Mouse (Mus musculus): Measurements from ENCODE around the gene Ercc8. TPM values are rescaled to one million over a fixed set of nuclear protein-coding genes. Genes with fewer than 3 reads are reported as not detected.

The Ercc8 gene
- total and polyA plus RNA-seq, 2 experiments from 2014 or later = 7.7 to 8.7 TPM

- Histone ChIP-seq H3K4me3 (ENCODE audit: low read depth, low read length) (no peak overlapping the region), H3K4me1 (ENCODE audit: control insufficient read depth, insufficient read depth) (no peaks in the 10 kb centered on the region), H3K27ac (ENCODE audit: low read depth) (no peak overlapping the region), H3K9ac (replicated peaks; ENCODE audit: low read depth, low read length) (no peak overlapping the region), H3K9me3 (replicated peaks; ENCODE audit: control insufficient read depth, low read length) (no peaks in the 10 kb centered on the region), H3K27me3 (ENCODE audit: control insufficient read depth, insufficient read depth, low read length) (no peaks in the 10 kb centered on the region), H3K36me3 (replicated peaks; ENCODE audit: control insufficient read depth, insufficient read depth, low read length) (peaks cover 33% of the 10 kb centered on the region), H3K4me2 (ENCODE audit: low read depth, low read length) (no peak overlapping the region)
- ATAC-seq (ENCODE audit: insufficient read depth, low read depth) (no peak; the same call in 1 of the 2 replicates), DNase-seq (ENCODE audit: low spot score) (peak; percentile 76)
- 44% methylated on average over 11 of the region's 11 CpGs for WGBS
- peak; percentile 77 for TF ChIP-seq CTCF (IDR thresholded peaks at IDR 0.05; ENCODE audit: low read depth)
- TF ChIP-seq EP300 (IDR thresholded peaks at IDR 0.05; ENCODE audit: low read depth) = no peak
These were observed 32.7 kb downstream of the Ercc8 start for GRCm38 (mm10) chr13:108191074-108191720.

- no peaks in the 10 kb centered on the region for H3K27me3 ChIP-seq (ENCODE audit: control insufficient read depth, insufficient read depth, low read length)
- H3K27ac ChIP-seq (ENCODE audit: low read depth) = no peak overlapping the region
- no peak overlapping the region for H3K4me2 ChIP-seq (ENCODE audit: low read depth, low read length)
- H3K36me3 ChIP-seq (replicated peaks; ENCODE audit: control insufficient read depth, insufficient read depth, low read length) = peaks cover 22% of the 10 kb centered on the region
- no peak overlapping the region for H3K9ac ChIP-seq (replicated peaks; ENCODE audit: low read depth, low read length)
- ATAC-seq (ENCODE audit: insufficient read depth, low read depth) (no peak), DNase-seq (ENCODE audit: low spot score) (no peak)
- TF ChIP-seq EP300 (IDR thresholded peaks at IDR 0.05; ENCODE audit: low read depth) = no peak
- no peak for TF ChIP-seq CTCF (IDR thresholded peaks at IDR 0.05; ENCODE audit: low read depth)
- H3K4me3 ChIP-seq (ENCODE audit: low read depth, low read length) = no peak overlapping the region
- no peaks in the 10 kb centered on the region for H3K4me1 ChIP-seq (ENCODE audit: control insufficient read depth, insufficient read depth)
- 72% methylated on average over 6 of the region's 6 CpGs for WGBS
- H3K9me3 ChIP-seq (replicated peaks; ENCODE audit: control insufficient read depth, low read length) = no peaks in the 10 kb centered on the region
These were observed 36.9 kb downstream of the Ercc8 start for GRCm38 (mm10) chr13:108195474-108195873.

GRCm38 (mm10) chr13:108204857-108205256 is 46.3 kb downstream of the Ercc8 start:
- 79% methylated on average over 3 of the region's 3 CpGs for WGBS
- Histone ChIP-seq H3K4me2 (ENCODE audit: low read depth, low read length) (no peak overlapping the region), H3K27ac (ENCODE audit: low read depth) (no peak overlapping the region), H3K9me3 (replicated peaks; ENCODE audit: control insufficient read depth, low read length) (no peaks in the 10 kb centered on the region), H3K4me1 (ENCODE audit: control insufficient read depth, insufficient read depth) (0 out of 2 replicates have a peak, but pooled peaks cover 4% of the 10 kb centered on the region), H3K27me3 (ENCODE audit: control insufficient read depth, insufficient read depth, low read length) (no peaks in the 10 kb centered on the region), H3K36me3 (replicated peaks; ENCODE audit: control insufficient read depth, insufficient read depth, low read length) (no peaks in the 10 kb centered on the region), H3K4me3 (ENCODE audit: low read depth, low read length) (no peak overlapping the region), H3K9ac (replicated peaks; ENCODE audit: low read depth, low read length) (no peak overlapping the region)
- TF ChIP-seq CTCF (IDR thresholded peaks at IDR 0.05; ENCODE audit: low read depth) = no peak
- TF ChIP-seq EP300 (IDR thresholded peaks at IDR 0.05; ENCODE audit: low read depth) = no peak
- DNase-seq (ENCODE audit: low spot score) (no peak), ATAC-seq (ENCODE audit: insufficient read depth, low read depth) (no peak)

DNA sequence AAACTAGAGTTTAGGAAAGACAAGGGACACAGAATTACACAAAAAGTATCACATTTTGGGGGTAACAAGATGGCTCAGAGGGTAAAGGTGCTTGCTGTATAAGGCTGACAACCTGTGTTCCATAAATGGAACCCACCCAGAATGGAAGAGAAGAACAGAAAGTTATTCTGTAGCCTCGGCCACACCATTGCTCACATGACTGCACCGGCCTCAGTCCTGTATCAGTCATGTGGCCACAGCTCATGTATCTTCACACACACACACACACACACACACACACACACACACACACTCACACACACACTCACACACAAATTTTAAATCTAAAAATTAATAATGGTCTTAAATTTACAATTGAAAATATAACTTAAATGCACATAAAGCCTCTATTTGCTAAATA is 48.9 kb downstream of the Ercc8 start:
- Histone ChIP-seq H3K27me3 (ENCODE audit: control insufficient read depth, insufficient read depth, low read length) (peaks cover 5% of the 10 kb centered on the region; the same call in 1 of the 2 replicates), H3K27ac (ENCODE audit: low read depth) (no peak overlapping the region), H3K4me2 (ENCODE audit: low read depth, low read length) (no peak overlapping the region), H3K4me1 (ENCODE audit: control insufficient read depth, insufficient read depth) (0 out of 2 replicates have a peak, but pooled peaks cover 4% of the 10 kb centered on the region), H3K4me3 (ENCODE audit: low read depth, low read length) (no peak overlapping the region), H3K36me3 (replicated peaks; ENCODE audit: control insufficient read depth, insufficient read depth, low read length) (no peaks in the 10 kb centered on the region), H3K9me3 (replicated peaks; ENCODE audit: control insufficient read depth, low read length) (no peaks in the 10 kb centered on the region), H3K9ac (replicated peaks; ENCODE audit: low read depth, low read length) (no peak overlapping the region)
- no peak for DNase-seq (ENCODE audit: low spot score)
- TF ChIP-seq CTCF (IDR thresholded peaks at IDR 0.05; ENCODE audit: low read depth) = no peak
- TF ChIP-seq EP300 (IDR thresholded peaks at IDR 0.05; ENCODE audit: low read depth) = no peak
- WGBS = 86% methylated on average over 2 of the region's 2 CpGs
- no peak for ATAC-seq (ENCODE audit: insufficient read depth, low read depth)

DNA sequence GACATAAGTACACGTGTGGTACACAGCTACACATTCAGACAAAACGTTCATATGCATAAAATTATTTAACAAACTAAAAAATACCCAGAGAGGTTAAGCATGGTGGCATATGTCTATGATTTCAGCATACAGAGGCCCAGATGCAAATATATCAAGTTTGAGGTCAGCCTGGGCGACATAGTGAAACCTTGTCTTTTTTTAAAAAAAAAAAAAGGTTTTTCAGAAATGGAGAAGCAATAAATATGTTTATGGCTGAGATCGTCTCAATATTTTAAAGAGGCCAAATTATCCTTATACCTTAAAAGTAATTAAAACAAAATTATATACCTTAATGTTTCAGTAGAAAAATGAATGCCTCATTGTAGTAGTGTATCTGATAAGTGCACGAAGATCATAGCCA is 49.6 kb downstream of the Ercc8 start:
- DNase-seq (ENCODE audit: low spot score) = no peak
- H3K36me3 ChIP-seq (replicated peaks; ENCODE audit: control insufficient read depth, insufficient read depth, low read length) = no peaks in the 10 kb centered on the region
- H3K9ac ChIP-seq (replicated peaks; ENCODE audit: low read depth, low read length) = no peak overlapping the region
- H3K27me3 ChIP-seq (ENCODE audit: control insufficient read depth, insufficient read depth, low read length) = peaks cover 10% of the 10 kb centered on the region
- H3K9me3 ChIP-seq (replicated peaks; ENCODE audit: control insufficient read depth, low read length) = no peaks in the 10 kb centered on the region
- 0 out of 2 replicates have a peak, but pooled peaks cover 4% of the 10 kb centered on the region for H3K4me1 ChIP-seq (ENCODE audit: control insufficient read depth, insufficient read depth)
- no peak for TF ChIP-seq EP300 (IDR thresholded peaks at IDR 0.05; ENCODE audit: low read depth)
- no peak for TF ChIP-seq CTCF (IDR thresholded peaks at IDR 0.05; ENCODE audit: low read depth)
- 67% methylated on average over 5 of the region's 5 CpGs for WGBS
- no peak for ATAC-seq (ENCODE audit: insufficient read depth, low read depth)
- H3K4me3 ChIP-seq (ENCODE audit: low read depth, low read length) = no peak overlapping the region
- no peak overlapping the region for H3K27ac ChIP-seq (ENCODE audit: low read depth)
- H3K4me2 ChIP-seq (ENCODE audit: low read depth, low read length) = no peak overlapping the region

GRCm38 (mm10) chr13:108210960-108211359 is 52.4 kb downstream of the Ercc8 start:
- WGBS = 89% methylated on average over 8 of the region's 8 CpGs
- DNase-seq (ENCODE audit: low spot score) (no peak), ATAC-seq (ENCODE audit: insufficient read depth, low read depth) (no peak)
- no peak overlapping the region for H3K9ac ChIP-seq (replicated peaks; ENCODE audit: low read depth, low read length)
- no peaks in the 10 kb centered on the region for H3K36me3 ChIP-seq (replicated peaks; ENCODE audit: control insufficient read depth, insufficient read depth, low read length)
- H3K27ac ChIP-seq (ENCODE audit: low read depth) = no peak overlapping the region
- TF ChIP-seq EP300 (IDR thresholded peaks at IDR 0.05; ENCODE audit: low read depth) (no peak), CTCF (IDR thresholded peaks at IDR 0.05; ENCODE audit: low read depth) (no peak)
- no peak overlapping the region for H3K4me3 ChIP-seq (ENCODE audit: low read depth, low read length)
- H3K4me1 ChIP-seq (ENCODE audit: control insufficient read depth, insufficient read depth) = 0 out of 2 replicates have a peak, but pooled peaks cover 7% of the 10 kb centered on the region
- no peaks in the 10 kb centered on the region for H3K9me3 ChIP-seq (replicated peaks; ENCODE audit: control insufficient read depth, low read length)
- no peak overlapping the region for H3K4me2 ChIP-seq (ENCODE audit: low read depth, low read length)
- H3K27me3 ChIP-seq (ENCODE audit: control insufficient read depth, insufficient read depth, low read length) = peaks cover 38% of the 10 kb centered on the region
